Mouse (Mus musculus) olfactory bulb, adult 2 months (tissue): ENCODE measurements around the gene Ado.

Source experiments
- CTCF ChIP-seq: fragments of 200-500 bp; IDR thresholded peaks from 2 replicates; pipeline ENCODE4 v1.5.1; 2012; ENCODE audit warnings: low read depth, mild to moderate bottlenecking, low read length, moderate library complexity; ENCODE audit not compliant: insufficient read depth
- POLR2A ChIP-seq: fragments of 200-500 bp; IDR thresholded peaks from 2 replicates; pipeline ENCODE4 v1.6.1; 2012; ENCODE audit warnings: mild to moderate bottlenecking, low read depth, low read length, moderate library complexity; ENCODE audit not compliant: insufficient read depth

DNA sequence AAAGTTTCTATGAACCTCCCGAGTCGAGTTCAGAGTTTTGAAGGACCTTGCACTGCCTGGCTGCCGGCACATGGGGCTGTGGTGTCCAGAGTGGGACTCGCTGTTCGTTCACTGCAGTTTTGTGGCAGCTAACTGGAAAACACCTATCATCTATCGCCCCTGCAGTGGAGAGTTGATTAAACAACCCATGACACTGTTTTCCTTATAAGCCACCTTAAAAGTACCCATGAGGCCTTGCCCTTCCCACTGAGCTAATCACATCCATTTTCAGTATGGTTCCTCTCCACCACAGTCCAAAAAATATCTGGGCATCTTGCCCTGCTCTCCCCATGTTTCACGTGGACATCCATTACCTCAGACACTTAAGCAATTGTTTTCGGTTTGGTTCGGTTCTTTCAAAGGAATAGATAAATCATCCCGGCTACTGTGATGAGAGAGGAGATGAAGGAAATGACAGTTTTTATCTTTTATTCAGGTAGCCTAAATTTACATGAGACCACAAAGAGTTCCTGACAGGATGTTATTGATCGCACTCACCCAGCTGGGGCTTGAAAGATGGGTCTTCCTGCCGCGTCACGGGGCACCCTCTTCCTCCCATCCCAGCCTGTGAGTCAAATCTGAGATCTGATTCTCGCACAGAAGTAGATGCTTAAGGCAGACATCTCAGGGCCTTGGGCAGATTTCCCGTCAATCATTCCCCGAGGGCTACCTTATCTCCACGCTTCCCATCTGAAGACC, 37.3 kb upstream of the Ado start:
- TF ChIP-seq CTCF (no peak), POLR2A (no peak)
